Mouse (Mus musculus) megakaryocyte, embryonic 14.5 days (primary cell): Measurements from ENCODE around the gene Nbeal2.

Source experiments
- FLI1 ChIP-seq: IDR thresholded peaks from 2 replicates; pipeline ENCODE4 v1.6.1; 2012; ENCODE audit warnings: low read length, inconsistent platforms, mixed read lengths
- GATA1 ChIP-seq: IDR thresholded peaks from 3 replicates; pipeline ENCODE4 v1.6.1; 2012; ENCODE audit warnings: mixed read lengths, low read length, inconsistent platforms, borderline replicate concordance

GRCm38 (mm10) chr9:110676492-110676911, 22.5 kb upstream of the Nbeal2 start:
- TF ChIP-seq GATA1 (no peak), FLI1 (no peak)
